Mouse (Mus musculus): Measurements from ENCODE around the gene Rab7b. TPM values are rescaled to one million over a fixed set of nuclear protein-coding genes. Genes with fewer than 3 reads are reported as not detected.

The Rab7b gene
- total and polyA plus RNA-seq, 3 experiments = 0.19 TPM; not detected in 2

DNA sequence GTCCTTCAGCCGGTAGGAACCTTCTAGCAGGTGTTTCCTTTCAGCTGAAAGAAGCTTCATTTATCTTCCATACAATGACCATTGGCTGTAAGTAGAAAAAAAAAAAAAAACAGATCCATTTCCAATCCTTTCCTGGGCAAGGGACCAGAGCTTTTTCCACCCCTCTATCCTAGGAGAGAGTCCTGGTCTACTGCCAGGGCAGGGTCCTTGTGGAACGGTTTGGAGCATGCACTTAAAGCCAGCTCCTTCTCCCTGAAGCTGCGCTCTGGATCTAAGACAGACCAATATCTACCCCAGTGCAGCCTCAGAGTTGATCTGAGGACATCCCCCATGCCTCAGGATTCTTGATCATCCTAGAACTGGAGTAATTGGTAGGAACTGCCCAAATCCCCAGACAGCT lies 33.5 kb downstream of the Rab7b start:
- Histone ChIP-seq H3K27ac (ENCODE audit: insufficient read depth, low read depth) (no peak overlapping the region), H3K4me1 (ENCODE audit: control insufficient read depth in 1 of 2, insufficient read depth in 2 of 2) (peaks cover 0 to 17% of the 10 kb centered on the region in 2 experiments; a peak in 2 of 4 replicates), H3K36me3 (replicated peaks in 1 of 2; ENCODE audit: control insufficient read depth in 1 of 2, insufficient read depth in 1 of 2, low read length in 1 of 2) (no peaks in the 10 kb centered on the region), H3K4me3 (replicated peaks in 1 of 3; ENCODE audit: low read depth in 2 of 3, low read length in 2 of 3, poor library complexity in 1 of 3) (no peak overlapping the region), H3K4me2 (ENCODE audit: insufficient read depth, low read depth, poor library complexity, severe bottlenecking) (no peak overlapping the region), H3K79me2 (replicated peaks; ENCODE audit: control insufficient read depth, extremely low read depth, insufficient read depth, poor library complexity, severe bottlenecking) (no peaks in the 10 kb centered on the region), H3K9me3 (replicated peaks; ENCODE audit: low read length) (no peaks in the 10 kb centered on the region), H3K27me3 (replicated peaks) (peaks cover 3% of the 10 kb centered on the region), H3K9ac (ENCODE audit: insufficient read depth, low read depth) (no peak overlapping the region)
- in situ Hi-C loops (cut with MboI; ENCODE audit: low pct_ligation_motif_present, low pct_unique_long_range_greater_than_20kb, low sequenced_read_pairs) (loop anchor here (25.0 kb wide), 1 partner anchor 115 kb away; the partner anchor contains the start of gene Slc41a1), dilution Hi-C loops (cut with MboI; ENCODE audit: extremely low pct_ligation_motif_present, extremely low pct_unique_long_range_greater_than_20kb, low sequenced_read_pairs) (no loop called here)
- DNase-seq (ENCODE audit: extremely low read depth) = no peak
- TF ChIP-seq ZNF384 (IDR thresholded peaks at IDR 0.05; ENCODE audit: low read depth, low read length) (no peak), POLR2A (IDR thresholded peaks at IDR 0.05; ENCODE audit: low read depth, low read length) (no peak), IRF4 (IDR thresholded peaks at IDR 0.05; ENCODE audit: low read depth, low read length) (no peak), HCFC1 (IDR thresholded peaks at IDR 0.05; ENCODE audit: low read depth, low read length) (no peak), NELFE (IDR thresholded peaks at IDR 0.05; ENCODE audit: low read depth, low read length) (no peak), CTCF (conservative IDR thresholded peaks at IDR 0.05 in 1 of 2, IDR thresholded peaks at IDR 0.05 in 1 of 2; ENCODE audit: low read depth in 2 of 2, low read length in 2 of 2) (no peak), ETS1 (conservative IDR thresholded peaks at IDR 0.05; ENCODE audit: low read depth, low read length) (no peak), USF2 (conservative IDR thresholded peaks at IDR 0.05; ENCODE audit: low read depth, low read length) (no peak), TCF12 (IDR thresholded peaks at IDR 0.05; ENCODE audit: low read depth, low read length) (no peak), MEF2A (IDR thresholded peaks at IDR 0.05; ENCODE audit: borderline replicate concordance, low read depth, low read length) (no peak), RAD21 (IDR thresholded peaks at IDR 0.05; ENCODE audit: low read depth, low read length) (no peak), MAZ (IDR thresholded peaks at IDR 0.05; ENCODE audit: low read depth, low read length) (no peak), UBTF (IDR thresholded peaks at IDR 0.05; ENCODE audit: low read depth, low read length) (no peak), USF1 (IDR thresholded peaks at IDR 0.05; ENCODE audit: low read depth, low read length) (no peak), MYC (IDR thresholded peaks at IDR 0.05; ENCODE audit: low read depth, low read length) (no peak), CHD2 (IDR thresholded peaks at IDR 0.05; ENCODE audit: low read length) (no peak), ZKSCAN1 (IDR thresholded peaks at IDR 0.05; ENCODE audit: borderline replicate concordance, low read depth, low read length) (no peak), E2F4 (IDR thresholded peaks at IDR 0.05; ENCODE audit: insufficient replicate concordance, low read depth, low read length) (no peak), SIN3A (IDR thresholded peaks at IDR 0.05; ENCODE audit: low read length) (no peak)

DNA sequence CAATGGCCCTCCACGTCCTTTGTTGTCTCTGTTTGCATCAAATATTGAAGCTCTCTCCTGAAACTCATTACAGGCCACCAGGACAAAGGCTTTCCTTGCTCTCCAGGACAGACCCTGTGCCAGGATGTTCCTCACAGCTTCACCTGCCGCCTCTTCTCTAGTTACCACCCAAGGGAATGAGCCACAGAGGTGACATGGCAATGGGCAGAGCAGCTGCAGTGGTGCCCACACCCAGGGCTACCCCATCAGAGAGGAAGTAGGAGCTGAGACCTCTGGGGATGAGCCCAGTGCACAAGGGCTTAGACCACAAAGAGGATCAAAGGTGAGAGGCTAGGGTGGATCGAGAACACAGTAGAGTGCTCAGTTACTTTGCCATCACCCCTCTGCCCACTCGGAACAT lies 35.1 kb downstream of the Rab7b start:
- Histone ChIP-seq H3K27ac (ENCODE audit: insufficient read depth, low read depth) (no peak overlapping the region), H3K4me2 (ENCODE audit: insufficient read depth, low read depth, poor library complexity, severe bottlenecking) (no peak overlapping the region), H3K27me3 (replicated peaks) (peaks cover 3% of the 10 kb centered on the region), H3K9ac (ENCODE audit: insufficient read depth, low read depth) (no peak overlapping the region), H3K79me2 (replicated peaks; ENCODE audit: control insufficient read depth, extremely low read depth, insufficient read depth, poor library complexity, severe bottlenecking) (no peaks in the 10 kb centered on the region), H3K4me1 (ENCODE audit: control insufficient read depth in 1 of 2, insufficient read depth in 2 of 2) (peaks cover 0 to 14% of the 10 kb centered on the region in 2 experiments; a peak in 2 of 4 replicates), H3K9me3 (replicated peaks; ENCODE audit: low read length) (no peaks in the 10 kb centered on the region), H3K4me3 (replicated peaks in 1 of 3; ENCODE audit: low read depth in 2 of 3, low read length in 2 of 3, poor library complexity in 1 of 3) (no peak overlapping the region), H3K36me3 (replicated peaks in 1 of 2; ENCODE audit: control insufficient read depth in 1 of 2, insufficient read depth in 1 of 2, low read length in 1 of 2) (no peaks in the 10 kb centered on the region)
- in situ Hi-C loops (cut with MboI; ENCODE audit: low pct_ligation_motif_present, low pct_unique_long_range_greater_than_20kb, low sequenced_read_pairs) (loop anchor here (25.0 kb wide), 1 partner anchor 114 kb away; the partner anchor contains the start of gene Slc41a1), dilution Hi-C loops (cut with MboI; ENCODE audit: extremely low pct_ligation_motif_present, extremely low pct_unique_long_range_greater_than_20kb, low sequenced_read_pairs) (no loop called here)
- TF ChIP-seq HCFC1 (IDR thresholded peaks at IDR 0.05; ENCODE audit: low read depth, low read length) (no peak), CHD1 (IDR thresholded peaks at IDR 0.05; ENCODE audit: low read depth, low read length) (no peak), TBP (conservative IDR thresholded peaks at IDR 0.05; ENCODE audit: low read depth, low read length) (no peak), ETS1 (conservative IDR thresholded peaks at IDR 0.05; ENCODE audit: low read depth, low read length) (no peak), IRF4 (IDR thresholded peaks at IDR 0.05; ENCODE audit: low read depth, low read length) (no peak), RAD21 (IDR thresholded peaks at IDR 0.05; ENCODE audit: low read depth, low read length) (no peak), ZNF384 (IDR thresholded peaks at IDR 0.05; ENCODE audit: low read depth, low read length) (no peak)
- no peak for DNase-seq (ENCODE audit: extremely low read depth)
